Mouse (Mus musculus): ENCODE data around the gene Hdgf. TPM values are rescaled to one million over a fixed set of nuclear protein-coding genes. Genes with fewer than 3 reads are reported as not detected.
"Not testable (repeated sequence)": the region's sequence is repeated elsewhere in the genome, so short reads cannot be mapped to it uniquely, and the experiment has no call there.

Gene Hdgf
- 170 and 183 TPM in 2 replicates for polyA plus RNA-seq (2015; fragmentation: Nextera tagmentation; extraction: Ambion mirVana)

DNA sequence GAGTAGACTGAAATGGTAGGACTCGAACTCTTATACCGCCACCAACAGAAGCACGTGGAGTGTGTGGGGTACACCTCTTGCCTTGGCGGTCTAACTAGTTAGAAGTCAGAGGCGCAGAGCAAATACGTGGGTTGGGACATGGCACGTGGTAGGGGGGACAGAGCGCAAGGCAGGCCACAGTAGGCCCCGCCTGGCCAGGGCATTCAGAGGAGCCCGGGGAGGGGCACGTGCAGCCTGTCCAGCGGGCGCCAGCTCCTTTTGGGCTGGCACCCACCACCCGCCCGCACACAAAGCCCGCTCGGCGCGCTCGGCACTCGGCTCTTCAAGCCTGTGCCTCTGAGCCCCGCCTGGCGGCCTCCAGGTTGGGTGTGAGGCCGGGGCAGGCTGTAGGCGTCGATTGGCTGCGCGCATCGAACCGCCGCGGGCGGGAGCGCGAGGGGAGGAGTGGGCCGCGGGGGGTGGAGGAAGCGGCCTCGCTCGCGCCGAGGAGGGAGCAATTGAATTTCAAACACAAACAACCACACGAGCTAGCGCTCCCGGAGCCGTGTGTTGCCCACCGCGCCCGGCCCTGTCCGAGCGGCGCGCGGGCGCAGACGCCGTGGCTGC lies at the start of gene Hdgf:
TSS of gene Hdgf (plus strand) at position 442 of the 606 bp plus-strand sequence.
- WGBS, result under 1% methylated on average over 57 of the region's 57 CpGs
- Histone ChIP-seq H3K4me1 (replicated peaks) (peaks cover 38% of the 10 kb centered on the region), H3K9me3 (no peaks in the 10 kb centered on the region), H3K4me2 (peak within 1 kb of the TSS; percentile 88), H3K36me3 (no peaks in the 10 kb centered on the region), H3K4me3 (peak within 1 kb of the TSS; percentile 100), H3K27me3 (no peaks in the 10 kb centered on the region), H3K9ac (peak within 1 kb of the TSS; percentile 95), H3K27ac (replicated peaks) (peak within 1 kb of the TSS; percentile 97)
- ATAC-seq (ENCODE audit: low FRiP score, low read depth), result peak; percentile 96

DNA sequence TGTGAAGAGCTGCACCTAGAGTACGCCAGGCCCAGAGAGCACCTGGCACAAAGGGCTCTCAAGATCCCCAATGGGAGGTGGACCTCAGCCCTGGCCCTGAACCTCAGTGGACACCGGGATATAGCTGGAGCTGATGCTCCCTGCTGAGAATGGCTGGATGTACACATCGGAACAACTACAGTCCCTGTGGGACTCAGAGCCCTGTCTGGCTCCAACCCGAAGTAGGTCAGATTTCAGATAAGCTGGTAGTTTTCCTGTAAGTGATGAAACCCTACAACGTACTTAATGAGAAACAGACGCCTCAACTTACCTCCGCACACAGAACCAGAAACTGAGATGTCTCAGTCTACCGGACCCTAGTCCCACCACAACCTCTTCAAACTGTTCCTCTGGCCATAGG lies 48.5 kb upstream of the Hdgf start:
- no peak overlapping the region for H3K27ac ChIP-seq (replicated peaks)
- 92% methylated on average over 8 of the region's 8 CpGs for WGBS
- H3K9me3 ChIP-seq, result no peaks in the 10 kb centered on the region
- H3K9ac ChIP-seq, result no peak overlapping the region
- peaks cover 8% of the 10 kb centered on the region for H3K4me1 ChIP-seq (replicated peaks)
- no peak overlapping the region for H3K4me2 ChIP-seq
- H3K27me3 ChIP-seq, result no peaks in the 10 kb centered on the region
- no peak for ATAC-seq (ENCODE audit: low FRiP score, low read depth)
- H3K36me3 ChIP-seq, result peaks cover 43% of the 10 kb centered on the region
- no peak overlapping the region for H3K4me3 ChIP-seq

DNA sequence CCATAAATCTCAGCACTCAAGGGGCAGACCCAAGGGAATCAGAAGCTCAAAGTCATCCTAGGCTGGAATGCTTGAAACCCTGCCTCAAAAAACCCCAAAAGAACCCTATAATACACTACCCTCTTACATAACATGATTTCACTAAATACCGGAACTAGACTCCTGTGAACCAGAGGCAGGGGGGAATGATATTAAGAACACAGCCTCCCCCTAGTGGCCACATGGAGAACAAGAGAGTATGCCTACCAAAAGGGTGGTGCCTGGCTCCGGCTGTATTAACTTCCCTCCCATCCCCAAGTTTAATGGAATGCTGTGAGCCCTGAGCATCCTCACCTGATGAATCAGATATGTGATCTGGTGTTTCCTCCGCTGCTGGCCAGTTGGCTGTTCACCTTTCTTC lies 46.3 kb upstream of the Hdgf start:
- Histone ChIP-seq H3K4me2 (no peak overlapping the region), H3K4me3 (no peak overlapping the region), H3K9ac (no peak overlapping the region), H3K4me1 (replicated peaks) (0 out of 2 replicates have a peak, but pooled peaks cover under 1% of the 10 kb centered on the region), H3K36me3 (peaks cover 56% of the 10 kb centered on the region), H3K27ac (replicated peaks) (no peak overlapping the region), H3K9me3 (no peaks in the 10 kb centered on the region), H3K27me3 (no peaks in the 10 kb centered on the region)
- WGBS, result 30% methylated on average over 3 of the region's 3 CpGs
- 0 out of 2 replicates have a peak, but pooled peaks have one; percentile 39 for ATAC-seq (ENCODE audit: low FRiP score, low read depth)

DNA sequence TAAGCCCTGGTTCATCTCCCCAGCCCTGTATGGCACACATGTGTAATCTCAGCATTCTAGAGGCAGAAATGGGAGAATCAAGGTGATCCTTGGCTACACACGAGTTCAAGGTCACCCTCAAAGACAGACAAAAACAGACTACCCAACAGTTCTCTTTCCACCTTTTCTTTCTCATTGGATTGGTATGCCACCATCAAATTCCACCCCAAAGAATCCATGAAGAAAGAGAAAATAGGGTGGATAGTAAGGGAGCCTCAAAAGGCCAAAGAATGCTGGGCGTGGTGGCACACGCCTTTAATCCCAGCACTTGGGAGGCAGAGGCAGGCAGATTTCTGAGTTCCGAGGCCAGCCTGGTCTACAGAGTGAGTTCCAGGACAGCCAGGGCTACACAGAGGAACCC lies 42.0 kb upstream of the Hdgf start:
- peaks cover 61% of the 10 kb centered on the region for H3K36me3 ChIP-seq
- H3K27ac ChIP-seq (replicated peaks); H3K4me1 ChIP-seq (replicated peaks); H3K27me3 ChIP-seq; H3K9ac ChIP-seq; H3K4me3 ChIP-seq; H3K4me2 ChIP-seq; H3K9me3 ChIP-seq; ATAC-seq (ENCODE audit: low FRiP score, low read depth): not testable (repeated sequence)
- WGBS, result 94% methylated on average over 4 of the region's 4 CpGs

DNA sequence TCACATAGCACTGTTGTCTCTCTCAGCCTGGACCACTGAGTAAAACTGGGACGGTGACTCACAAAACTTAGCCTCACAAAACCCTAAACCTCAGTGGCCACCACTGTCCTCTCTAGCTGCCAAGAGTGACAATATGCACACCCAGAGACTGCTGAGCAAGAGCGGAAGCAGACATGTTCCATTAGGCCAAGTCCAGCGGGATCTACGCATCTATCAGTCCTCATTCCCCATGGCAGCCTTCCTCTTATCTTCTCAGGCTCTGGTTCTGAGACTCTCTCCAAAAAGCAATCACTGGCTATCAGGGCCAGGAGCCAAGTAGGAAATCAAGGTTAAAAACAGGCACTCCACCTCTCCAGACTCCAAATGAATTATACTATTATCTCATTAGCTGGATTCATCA lies 28.4 kb upstream of the Hdgf start:
- WGBS, result 87% methylated on average over 4 of the region's 4 CpGs
- Histone ChIP-seq H3K4me1 (replicated peaks) (peaks cover 4% of the 10 kb centered on the region), H3K4me2 (no peak overlapping the region), H3K27ac (replicated peaks) (no peak overlapping the region), H3K27me3 (no peaks in the 10 kb centered on the region), H3K36me3 (no peaks in the 10 kb centered on the region), H3K9me3 (no peaks in the 10 kb centered on the region), H3K4me3 (no peak overlapping the region), H3K9ac (no peak overlapping the region)
- ATAC-seq (ENCODE audit: low FRiP score, low read depth), result no peak

DNA sequence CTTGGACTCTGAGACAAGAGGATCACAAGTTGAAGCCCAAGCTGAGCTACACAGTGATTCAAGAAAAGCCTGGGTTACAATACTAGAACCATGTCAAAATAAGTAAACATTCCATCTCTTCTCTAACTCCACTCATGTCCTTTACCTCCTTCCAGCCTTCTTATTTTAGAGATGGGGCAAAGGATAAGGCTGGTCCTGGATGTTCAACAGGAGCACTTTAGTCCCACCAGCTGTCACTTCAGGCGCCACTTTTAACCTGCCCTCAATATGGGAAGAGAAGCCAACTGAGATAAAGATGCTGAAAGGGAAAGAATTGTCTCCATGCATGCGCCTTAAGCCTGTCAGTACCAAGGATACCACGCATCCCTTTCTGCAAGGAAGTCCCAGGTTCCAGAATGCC lies 21.8 kb upstream of the Hdgf start:
- peak overlapping the region; percentile 89; the same call in 1 of the 2 replicates for H3K27ac ChIP-seq (replicated peaks)
- no peaks in the 10 kb centered on the region for H3K9me3 ChIP-seq
- 0% methylated on average over 3 of the region's 3 CpGs for WGBS
- no peak for ATAC-seq (ENCODE audit: low FRiP score, low read depth)
- peak overlapping the region; percentile 83 for H3K9ac ChIP-seq
- peak overlapping the region; percentile 99 for H3K4me3 ChIP-seq
- peak overlapping the region; percentile 96 for H3K4me2 ChIP-seq
- H3K36me3 ChIP-seq, result no peaks in the 10 kb centered on the region
- H3K27me3 ChIP-seq, result no peaks in the 10 kb centered on the region
- peaks cover 26% of the 10 kb centered on the region for H3K4me1 ChIP-seq (replicated peaks)

DNA sequence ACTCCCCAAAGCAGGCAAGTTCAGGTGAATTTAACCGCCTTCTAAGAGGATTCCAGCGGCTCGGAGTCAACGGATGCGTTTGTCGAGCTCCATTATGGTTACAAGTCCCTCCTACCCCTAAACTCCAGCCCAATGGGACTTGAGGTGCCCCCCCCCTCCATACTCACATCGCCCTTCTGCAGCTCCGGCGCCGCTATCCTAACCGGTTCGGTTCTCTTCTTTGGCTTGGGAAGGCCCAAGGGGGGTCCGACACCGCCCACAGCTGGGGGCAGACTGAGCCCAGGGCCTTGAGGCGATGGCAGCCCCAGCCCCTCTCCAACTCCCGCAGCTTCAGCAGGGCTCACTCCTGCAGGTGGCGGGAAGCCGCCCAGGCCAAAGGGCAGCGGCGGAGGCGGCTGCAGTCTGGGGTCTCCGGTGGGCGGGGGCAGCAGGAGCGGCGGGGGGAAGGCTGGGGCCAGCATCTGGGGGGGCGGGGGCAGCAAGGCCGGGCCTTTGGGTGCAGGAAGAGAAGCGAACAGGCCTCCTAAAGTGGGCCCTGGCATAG lies 21.3 kb upstream of the Hdgf start:
- Histone ChIP-seq H3K9me3 (no peaks in the 10 kb centered on the region), H3K4me1 (replicated peaks) (peaks cover 26% of the 10 kb centered on the region), H3K9ac (peak overlapping the region; percentile 83), H3K27me3 (no peaks in the 10 kb centered on the region), H3K36me3 (no peaks in the 10 kb centered on the region), H3K4me2 (peak overlapping the region; percentile 96), H3K4me3 (peak overlapping the region; percentile 99), H3K27ac (replicated peaks) (peak overlapping the region; percentile 89)
- 0% methylated on average over 20 of the region's 28 CpGs for WGBS
- ATAC-seq (ENCODE audit: low FRiP score, low read depth), result peak; percentile 9; the same call in 1 of the 2 replicates

DNA sequence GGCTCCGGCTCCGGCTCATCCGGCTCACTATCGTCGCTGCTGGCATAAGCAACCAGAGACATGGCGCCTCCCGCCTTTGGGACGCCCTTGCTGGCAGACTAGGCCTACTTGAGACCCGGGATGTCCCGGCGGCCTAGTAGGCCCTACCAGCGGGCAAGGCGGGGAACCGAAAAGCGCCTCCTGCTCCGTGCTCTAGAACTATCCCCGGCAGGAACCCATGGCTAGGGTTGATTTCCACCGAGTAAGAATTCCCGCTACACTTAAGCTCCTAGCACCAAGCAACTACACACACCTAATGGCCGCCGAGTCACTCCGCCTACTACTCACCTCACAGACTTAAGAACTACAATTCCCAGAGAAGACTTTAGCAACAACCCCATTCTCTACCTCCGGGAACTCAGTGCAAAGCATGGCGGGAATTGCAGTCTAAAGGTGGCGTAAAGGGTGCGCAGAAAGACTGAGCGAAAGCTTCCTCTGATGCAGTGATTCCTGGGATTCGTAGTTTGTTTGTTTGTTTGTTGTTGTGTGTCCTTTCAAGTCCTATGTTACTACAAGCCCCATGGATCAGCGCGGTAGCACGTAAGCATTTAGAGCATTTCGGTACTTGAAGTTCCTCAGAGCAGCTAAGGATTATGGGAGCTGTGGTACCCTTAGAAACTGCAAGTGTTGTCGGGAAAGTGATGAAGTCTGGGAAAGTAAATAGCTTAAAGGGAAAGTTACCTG lies 20.7 kb upstream of the Hdgf start, which contains the start of gene Prcc:
TSS of gene Prcc (minus strand) at position 328 of the 723 bp plus-strand sequence.
- Histone ChIP-seq H3K4me2 (peak within 1 kb of the TSS; percentile 96), H3K27me3 (no peaks in the 10 kb centered on the region), H3K4me3 (peak within 1 kb of the TSS; percentile 99), H3K9ac (peak within 1 kb of the TSS; percentile 83), H3K27ac (replicated peaks) (peak within 1 kb of the TSS; percentile 89), H3K4me1 (replicated peaks) (peaks cover 26% of the 10 kb centered on the region), H3K36me3 (no peaks in the 10 kb centered on the region), H3K9me3 (no peaks in the 10 kb centered on the region)
- peak; percentile 99 for ATAC-seq (ENCODE audit: low FRiP score, low read depth)
- WGBS, result under 1% methylated on average over 33 of the region's 33 CpGs

DNA sequence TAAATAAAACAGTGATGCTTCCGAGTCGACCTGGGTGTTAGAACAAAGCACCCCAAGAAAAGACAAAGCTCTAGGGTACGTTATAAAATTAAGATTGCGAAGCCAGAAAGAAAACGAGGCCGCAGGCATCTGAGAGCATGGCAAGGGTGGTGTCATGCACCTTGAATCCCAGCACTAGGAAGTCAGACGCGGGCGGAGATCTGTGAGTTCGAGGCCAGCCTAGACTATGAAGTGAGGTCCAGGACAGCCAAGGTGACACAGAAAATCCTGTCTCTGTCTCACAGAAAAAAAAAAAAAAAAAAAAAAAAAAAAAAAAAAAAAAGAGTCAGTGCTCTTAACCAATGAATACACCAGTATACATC lies 20.1 kb upstream of the Hdgf start:
- H3K36me3 ChIP-seq, result no peaks in the 10 kb centered on the region
- H3K9ac ChIP-seq, result peak overlapping the region; percentile 52
- peak overlapping the region; percentile 96 for H3K4me2 ChIP-seq
- peaks cover 26% of the 10 kb centered on the region for H3K4me1 ChIP-seq (replicated peaks)
- WGBS, result 6% methylated on average over 10 of the region's 10 CpGs
- no peaks in the 10 kb centered on the region for H3K9me3 ChIP-seq
- no peak; the same call in 1 of the 2 replicates for ATAC-seq (ENCODE audit: low FRiP score, low read depth)
- H3K27me3 ChIP-seq, result no peaks in the 10 kb centered on the region
- peak overlapping the region; percentile 52; the same call in 1 of the 2 replicates for H3K27ac ChIP-seq (replicated peaks)
- H3K4me3 ChIP-seq, result peak overlapping the region; percentile 99

DNA sequence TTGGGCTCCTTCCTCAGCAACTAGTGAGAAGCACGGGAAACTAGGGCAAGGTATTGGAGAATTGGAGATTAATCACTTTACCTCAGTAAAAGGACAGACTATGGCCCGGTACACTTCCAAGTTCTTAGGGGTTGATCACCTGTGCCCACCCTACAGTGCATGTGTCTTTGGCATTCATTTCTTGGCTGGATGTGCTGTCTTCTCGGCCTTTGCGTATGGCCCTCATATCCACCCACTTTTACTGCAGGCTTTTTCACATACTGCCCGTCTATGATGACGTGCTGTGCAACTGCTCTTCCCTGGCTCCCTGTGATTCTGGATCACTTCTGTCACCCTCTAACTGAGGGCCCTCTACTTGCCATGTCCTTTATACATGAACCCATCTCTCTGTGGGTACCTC lies 19.7 kb upstream of the Hdgf start:
- peak overlapping the region; percentile 96 for H3K4me2 ChIP-seq
- H3K9ac ChIP-seq, result no peak overlapping the region
- no peaks in the 10 kb centered on the region for H3K9me3 ChIP-seq
- no peaks in the 10 kb centered on the region for H3K27me3 ChIP-seq
- H3K4me3 ChIP-seq, result peak overlapping the region; percentile 99
- no peak for ATAC-seq (ENCODE audit: low FRiP score, low read depth)
- 86% methylated on average over 6 of the region's 6 CpGs for WGBS
- no peaks in the 10 kb centered on the region for H3K36me3 ChIP-seq
- peaks cover 26% of the 10 kb centered on the region for H3K4me1 ChIP-seq (replicated peaks)
- no peak overlapping the region for H3K27ac ChIP-seq (replicated peaks)

DNA sequence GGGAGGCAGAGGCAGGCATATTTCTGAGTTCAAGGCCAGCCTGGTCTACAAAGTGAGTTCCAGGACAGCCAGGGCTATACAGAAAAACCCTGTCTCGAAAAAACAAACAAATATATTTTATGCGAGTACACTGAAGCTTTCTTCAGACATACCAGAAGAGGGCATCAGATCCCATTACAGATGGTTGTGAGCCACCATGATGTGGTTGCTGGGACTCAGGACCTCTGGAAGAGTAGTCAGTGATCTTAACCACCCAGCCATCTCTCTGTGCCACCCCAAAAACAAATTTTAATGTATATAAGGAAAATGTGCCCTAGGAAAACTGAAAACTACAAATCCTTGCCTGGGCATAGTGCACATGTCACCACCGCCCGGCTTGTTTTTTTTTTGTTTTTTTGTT lies 18.7 kb upstream of the Hdgf start:
- H3K27me3 ChIP-seq; H3K9ac ChIP-seq; H3K27ac ChIP-seq (replicated peaks); H3K4me3 ChIP-seq; H3K9me3 ChIP-seq; H3K4me2 ChIP-seq; ATAC-seq (ENCODE audit: low FRiP score, low read depth); H3K36me3 ChIP-seq: not testable (repeated sequence)
- H3K4me1 ChIP-seq (replicated peaks), result peaks cover 24% of the 10 kb centered on the region
- 84% methylated on average over 4 of the region's 4 CpGs for WGBS

DNA sequence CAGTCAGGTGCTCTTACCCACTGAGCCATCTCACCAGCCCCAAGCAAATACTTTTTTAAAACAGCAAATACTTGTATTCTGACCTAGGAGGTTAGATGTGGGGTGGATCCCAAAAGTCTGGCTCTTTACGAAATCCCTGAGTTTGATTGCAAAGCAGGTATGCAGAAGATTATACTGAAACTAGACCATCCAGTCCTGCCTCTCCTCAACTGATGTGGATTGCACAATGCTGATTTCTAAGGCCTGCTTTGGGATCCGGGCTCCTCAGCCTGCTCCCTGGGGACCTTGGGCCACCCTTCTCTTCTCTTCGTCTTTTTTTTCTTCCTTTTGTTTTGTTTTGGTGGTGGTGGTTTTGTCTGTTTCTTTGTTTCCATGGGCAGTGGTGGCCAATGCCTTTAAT lies 14.6 kb upstream of the Hdgf start:
- H3K36me3 ChIP-seq, result no peaks in the 10 kb centered on the region
- no peak for ATAC-seq (ENCODE audit: low FRiP score, low read depth)
- H3K4me2 ChIP-seq, result no peak overlapping the region
- no peak overlapping the region for H3K4me3 ChIP-seq
- no peaks in the 10 kb centered on the region; the same call in 1 of the 2 replicates for H3K4me1 ChIP-seq (replicated peaks)
- H3K27me3 ChIP-seq, result no peaks in the 10 kb centered on the region
- WGBS, result 56% methylated on average over 3 of the region's 3 CpGs
- no peak overlapping the region for H3K27ac ChIP-seq (replicated peaks)
- no peaks in the 10 kb centered on the region for H3K9me3 ChIP-seq
- H3K9ac ChIP-seq, result no peak overlapping the region
